Mouse (Mus musculus): ENCODE results near the gene Cbx4.

Cbx4 gene

GRCm38 (mm10) chr11:119086144-119086971 lies at the start of gene Cbx4:
Cbx4 (minus strand) TSS chr11:119086221.
- no peak for DNase-seq (ENCODE audit: low read depth, low spot score)

DNA sequence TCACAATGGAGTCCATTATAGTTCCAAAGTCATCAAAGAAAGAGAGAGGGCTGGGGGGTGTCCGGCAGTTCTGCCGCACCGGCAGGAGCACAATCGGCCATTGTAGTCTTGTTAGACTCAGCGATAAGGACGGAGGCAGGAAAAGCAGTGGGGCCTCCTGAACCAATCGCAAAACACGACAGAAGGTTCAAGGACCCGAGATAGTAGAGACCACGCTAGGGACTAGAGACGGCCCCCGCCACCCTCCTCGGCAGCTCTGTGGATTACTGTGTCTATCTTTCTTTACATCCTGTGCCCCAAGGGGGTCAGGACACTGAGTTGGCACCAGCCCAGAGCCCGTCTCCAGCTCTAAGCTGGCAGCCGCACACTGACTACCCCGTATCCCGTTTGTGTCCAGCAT lies 48.6 kb upstream of the Cbx4 start:
- no peak for DNase-seq (ENCODE audit: low read depth, low spot score)

GRCm38 (mm10) chr11:119133437-119134221 lies 47.6 kb upstream of the Cbx4 start:
- no peak for DNase-seq (ENCODE audit: low read depth, low spot score)

DNA sequence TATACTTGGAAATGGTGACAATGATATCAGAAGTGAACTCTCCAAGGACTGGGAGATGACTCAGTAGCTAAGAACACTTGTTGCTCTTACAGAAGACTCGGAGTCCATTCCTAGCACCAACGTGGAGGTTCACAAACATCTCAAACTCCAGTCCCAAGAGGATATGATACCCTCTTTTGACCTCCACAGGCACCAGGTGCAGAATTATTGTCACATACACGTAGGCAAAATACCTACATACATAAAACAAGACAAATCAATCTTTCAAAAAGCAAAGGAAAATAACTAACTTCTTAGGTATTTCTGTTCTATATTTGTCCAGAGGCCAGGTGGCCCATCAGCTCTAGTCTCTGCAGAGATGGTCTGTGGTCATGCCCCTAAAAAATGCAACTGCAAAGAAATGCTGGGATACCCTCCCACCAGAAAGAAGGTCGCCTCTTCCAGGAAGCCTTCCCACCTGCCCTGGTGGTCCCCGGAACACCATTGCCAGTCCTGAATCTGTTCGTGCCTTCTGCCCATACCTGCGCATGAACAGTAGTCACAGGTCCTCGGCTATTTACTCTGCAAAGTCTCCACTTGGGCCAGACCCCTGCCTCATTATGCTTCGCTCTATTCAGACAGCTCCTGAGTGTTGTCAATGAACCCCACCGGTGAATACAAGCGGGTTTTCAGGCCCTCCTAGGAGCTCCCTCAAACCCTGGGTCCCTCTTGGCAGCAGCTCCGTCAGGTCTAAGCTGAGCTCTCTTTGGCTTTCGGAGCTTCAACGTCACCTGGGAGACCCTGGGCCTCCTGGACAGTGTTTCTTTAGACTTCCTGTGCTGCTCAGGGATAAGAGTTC lies 46.4 kb upstream of the Cbx4 start:
- DNase-seq (ENCODE audit: low read depth, low spot score): no peak

DNA sequence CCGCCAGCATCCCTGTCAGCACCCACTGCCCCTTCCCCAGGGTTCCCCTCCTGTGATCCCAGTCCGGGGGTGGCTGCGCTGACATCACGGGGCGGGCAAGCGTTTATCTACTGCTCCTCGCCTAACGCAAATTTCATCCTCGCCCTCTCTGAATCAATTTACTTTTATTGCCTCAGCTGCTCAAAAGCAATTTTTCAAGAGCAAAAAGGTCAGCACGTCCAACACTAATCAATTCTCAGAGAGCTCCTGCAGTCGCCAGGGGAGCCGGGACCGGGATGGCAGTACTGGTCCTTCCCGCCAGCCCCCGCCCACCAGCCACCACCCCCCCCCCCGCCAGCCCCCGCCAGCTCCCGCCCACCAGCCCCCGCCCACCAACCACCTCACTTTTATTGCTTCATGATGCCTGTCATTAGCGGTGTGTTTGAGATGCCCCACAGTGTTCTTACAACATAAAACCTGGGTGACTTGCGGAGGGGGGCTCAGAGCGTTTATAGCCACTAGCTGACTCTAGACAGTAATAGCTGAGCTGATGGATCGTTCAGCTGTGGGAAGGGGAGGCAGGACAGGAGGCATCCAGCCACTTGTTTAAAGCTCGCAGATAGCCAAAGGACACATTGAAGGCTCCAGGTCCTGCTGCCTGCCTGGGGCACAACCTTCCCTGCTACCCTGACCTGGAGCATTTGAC lies 44.2 kb upstream of the Cbx4 start:
- no peak for DNase-seq (ENCODE audit: low read depth, low spot score)

- DNase-seq (ENCODE audit: low read depth, low spot score): no peak
These were observed 43.4 kb upstream of the Cbx4 start for GRCm38 (mm10) chr11:119129281-119130058.

DNA sequence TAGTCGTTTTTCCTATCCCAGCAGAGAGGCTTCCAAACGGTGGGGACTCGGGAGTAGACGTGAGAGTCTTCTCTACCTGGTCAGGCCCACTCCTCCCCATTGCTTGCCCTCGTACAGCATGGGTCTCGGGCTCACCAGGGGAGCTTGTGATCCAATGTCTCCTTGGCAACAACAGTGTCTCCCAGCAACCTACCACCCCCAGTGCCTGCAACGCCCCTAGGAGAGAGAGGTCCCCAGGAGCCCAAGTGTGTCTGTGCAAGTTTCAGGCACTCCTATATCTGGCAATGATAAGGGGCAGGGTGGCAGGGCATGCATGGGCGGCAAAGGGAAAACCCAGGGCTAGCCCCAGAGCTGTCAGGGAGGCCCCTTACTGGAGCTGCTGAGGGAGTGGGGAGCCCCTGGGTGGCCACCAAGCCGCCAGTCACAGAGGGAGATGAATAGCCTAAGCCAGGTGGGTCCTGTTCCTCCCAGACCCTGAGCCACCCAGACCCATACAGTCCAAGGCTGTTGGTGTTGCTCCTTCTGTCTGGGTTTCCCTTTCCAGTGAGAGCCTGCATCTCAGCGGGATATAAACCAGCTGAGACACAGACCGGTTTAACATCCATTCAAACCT lies 42.8 kb upstream of the Cbx4 start:
- DNase-seq (ENCODE audit: low read depth, low spot score): no peak

GRCm38 (mm10) chr11:119127686-119128473 lies 41.9 kb upstream of the Cbx4 start:
- DNase-seq (ENCODE audit: low read depth, low spot score): no peak

DNA sequence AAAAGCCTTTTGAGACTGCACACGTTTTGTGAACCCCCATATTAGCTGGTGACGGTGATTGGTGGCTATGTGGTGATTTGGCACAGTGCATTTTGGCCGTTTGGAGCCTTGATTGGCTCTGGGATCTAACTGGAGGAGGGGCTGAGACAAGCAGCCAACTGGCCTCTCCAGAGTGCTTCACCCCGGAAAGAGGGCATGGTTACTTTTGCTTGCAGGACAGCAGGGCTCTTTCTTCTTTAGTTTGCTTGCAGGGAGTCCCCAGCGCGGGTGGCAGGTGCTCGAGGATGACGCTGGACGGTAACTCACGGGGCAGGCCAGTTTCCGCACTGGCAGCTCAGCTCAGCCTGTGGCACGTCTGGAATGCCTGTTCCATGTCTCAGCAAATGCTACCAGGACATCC lies 41.1 kb upstream of the Cbx4 start:
- no peak for DNase-seq (ENCODE audit: low read depth, low spot score)

GRCm38 (mm10) chr11:119125929-119126861 lies 40.2 kb upstream of the Cbx4 start:
- no peak for DNase-seq (ENCODE audit: low read depth, low spot score)

- no peak for DNase-seq (ENCODE audit: low read depth, low spot score)
These were observed 38.5 kb upstream of the Cbx4 start for GRCm38 (mm10) chr11:119124536-119124935.

GRCm38 (mm10) chr11:119123522-119124319 lies 37.7 kb upstream of the Cbx4 start:
- no peak for DNase-seq (ENCODE audit: low read depth, low spot score)

DNA sequence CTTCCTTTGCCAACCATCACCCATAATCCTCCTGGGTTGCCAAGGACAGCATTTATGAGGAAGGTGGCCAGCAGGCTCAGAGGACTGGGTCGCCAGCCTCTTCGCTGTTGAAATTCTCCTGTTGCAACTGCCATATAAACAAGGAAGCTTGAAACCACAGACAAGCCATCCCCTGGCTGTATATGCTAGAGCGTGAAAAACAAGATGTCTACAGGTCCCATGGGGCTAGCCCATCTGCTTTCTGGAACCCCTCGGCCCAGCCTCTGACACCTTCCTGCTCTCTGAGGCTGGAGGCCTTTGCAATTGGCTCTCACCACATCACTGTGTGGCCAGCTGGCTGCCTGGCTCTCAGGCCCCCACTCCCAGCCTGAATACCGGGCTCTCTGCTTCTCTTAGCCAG lies 36.4 kb upstream of the Cbx4 start:
- no peak for DNase-seq (ENCODE audit: low read depth, low spot score)

GRCm38 (mm10) chr11:119118905-119119304 lies 32.9 kb upstream of the Cbx4 start:
- DNase-seq (ENCODE audit: low read depth, low spot score): no peak

GRCm38 (mm10) chr11:119117945-119118344 lies 31.9 kb upstream of the Cbx4 start:
- DNase-seq (ENCODE audit: low read depth, low spot score): no peak

GRCm38 (mm10) chr11:119116992-119117391 lies 31.0 kb upstream of the Cbx4 start:
- no peak for DNase-seq (ENCODE audit: low read depth, low spot score)

DNA sequence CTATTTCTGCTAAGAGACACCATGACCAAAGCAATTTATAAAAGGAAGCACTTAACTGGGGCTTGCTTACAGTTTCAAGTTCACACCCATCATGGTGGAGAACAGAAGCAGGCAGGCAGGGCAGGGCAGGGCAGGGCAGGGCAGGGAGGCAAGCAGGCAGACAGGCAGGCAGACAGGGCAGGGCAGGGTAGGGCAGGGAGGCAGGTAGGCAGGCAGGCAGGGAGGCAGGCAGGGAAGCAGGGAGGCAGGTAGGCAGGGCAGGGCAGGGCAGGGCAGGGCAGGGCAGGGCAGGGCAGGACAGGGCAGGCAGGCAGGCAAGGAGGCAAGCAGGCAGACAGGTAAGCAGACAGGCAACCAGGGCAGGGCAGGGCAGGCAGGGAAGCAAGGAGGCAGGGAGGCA lies 26.7 kb upstream of the Cbx4 start:
- no peak for DNase-seq (ENCODE audit: low read depth, low spot score)

Data from c-Kit-negative CD71-positive TER-119-positive erythroid progenitor cells, embryonic 14.5 days (primary cell).